Mouse (Mus musculus): ENCODE measurements at regions not wholly inside any gene's neighbourhood (a gene's known extent, or its start where the extent isn't known, plus 50 kb on each side); places are given as distances from the start of the nearest gene placed in this dataset.

DNA sequence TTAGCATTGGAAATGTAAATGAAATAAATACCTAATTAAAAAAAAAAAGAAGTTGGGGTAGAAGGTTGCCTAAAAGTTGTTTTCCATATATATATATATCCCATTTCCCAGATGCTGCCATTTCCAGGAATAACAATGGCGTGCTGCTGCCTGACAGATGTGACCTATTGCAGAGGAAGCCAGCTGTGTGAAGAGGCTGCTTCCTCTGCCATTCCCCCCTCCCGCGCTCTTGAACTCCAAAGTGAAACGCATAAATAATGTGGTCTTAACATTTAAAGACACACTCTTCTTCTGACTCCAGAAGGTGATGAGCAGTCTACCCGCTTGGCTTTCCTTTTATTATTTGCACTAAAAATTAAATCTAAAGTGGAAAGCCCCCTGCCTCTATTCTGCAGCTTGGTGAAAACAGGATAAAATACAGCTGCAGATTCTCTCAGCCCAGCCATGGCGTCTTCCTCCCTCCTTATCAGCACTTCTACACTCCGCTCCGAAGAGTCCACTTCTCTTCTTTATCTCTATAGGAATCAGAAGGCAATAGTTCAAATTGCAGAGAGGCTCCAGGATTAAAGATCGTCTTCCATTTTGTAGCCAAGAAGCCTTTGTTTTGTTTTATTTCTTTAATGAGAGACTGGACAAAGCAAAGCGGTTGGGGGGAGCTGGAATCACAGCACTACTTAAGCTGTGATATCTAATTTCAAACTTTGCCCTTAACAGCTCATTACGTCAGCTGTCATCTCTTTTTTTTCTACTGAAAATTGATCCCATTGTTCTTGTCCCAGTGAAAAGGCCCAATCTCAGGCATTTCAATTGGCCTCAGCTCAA is 385.1 kb downstream of the Rapgef2 start:
- no peak for DNase-seq

DNA sequence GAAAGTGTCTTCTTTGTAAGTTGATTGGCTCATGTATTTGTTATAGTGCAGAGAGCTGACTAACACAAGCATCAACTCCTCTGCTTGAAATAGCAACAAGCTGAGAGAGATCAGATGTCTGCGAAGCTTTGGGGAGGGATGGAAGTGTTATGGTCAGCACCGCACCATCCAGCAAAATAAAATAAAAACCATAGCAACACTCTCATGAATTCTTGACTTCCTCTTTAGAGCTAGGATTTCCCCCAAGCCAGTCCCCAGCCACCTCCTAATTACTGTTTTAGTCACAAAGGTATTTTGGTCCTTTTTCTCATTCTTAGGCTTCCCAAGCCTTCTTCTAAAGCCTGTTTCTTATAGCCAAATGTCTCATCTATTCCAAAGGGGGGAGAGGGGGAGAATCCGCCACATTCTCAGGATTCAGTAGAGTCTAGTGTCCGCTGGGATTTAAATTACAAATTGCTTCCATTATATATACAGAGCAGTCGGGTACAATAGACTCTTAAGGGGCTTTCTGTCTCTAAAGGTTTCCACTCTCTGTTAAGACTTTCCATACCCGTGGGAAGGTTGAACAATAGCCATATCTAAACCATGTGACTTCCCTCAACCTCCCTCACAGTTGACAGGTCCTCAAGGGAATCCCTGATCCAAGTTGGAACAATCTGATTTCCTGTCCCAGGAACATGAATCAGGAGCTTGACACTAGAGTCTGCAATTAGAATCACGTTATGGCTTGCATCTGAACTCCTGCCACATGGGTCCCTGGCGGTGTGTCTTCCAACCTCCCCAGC is 386.7 kb downstream of the Rapgef2 start:
- DNase-seq: no peak

- DNase-seq: no peak
Observed at GRCm38 (mm10) chr3:78889326-78889725, 397.0 kb downstream of the Rapgef2 start.

DNA sequence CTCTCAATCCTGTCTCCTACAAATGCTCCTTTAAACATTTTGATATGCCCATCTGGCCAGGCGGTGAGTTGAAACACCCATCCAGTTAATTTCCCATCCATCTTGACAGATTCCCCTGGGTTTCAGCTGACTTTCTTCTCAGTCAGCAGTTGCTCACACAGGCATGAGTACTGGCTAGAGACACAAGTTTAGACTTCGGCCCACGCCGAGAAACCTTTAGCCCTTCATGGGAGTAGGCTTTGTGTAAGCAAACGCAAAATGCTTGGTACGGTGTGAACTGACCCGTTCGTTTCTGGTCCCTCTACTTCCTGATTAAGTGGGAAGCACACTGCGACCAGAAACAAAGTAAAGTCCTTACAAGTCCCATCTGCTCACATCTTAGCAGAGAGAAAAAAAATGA is 401.6 kb downstream of the Rapgef2 start:
- no peak for DNase-seq

GRCm38 (mm10) chr3:78884029-78884428 is 402.3 kb downstream of the Rapgef2 start:
- DNase-seq: no peak

GRCm38 (mm10) chr3:78880072-78880471 is 406.2 kb downstream of the Rapgef2 start:
- DNase-seq: no peak

DNA sequence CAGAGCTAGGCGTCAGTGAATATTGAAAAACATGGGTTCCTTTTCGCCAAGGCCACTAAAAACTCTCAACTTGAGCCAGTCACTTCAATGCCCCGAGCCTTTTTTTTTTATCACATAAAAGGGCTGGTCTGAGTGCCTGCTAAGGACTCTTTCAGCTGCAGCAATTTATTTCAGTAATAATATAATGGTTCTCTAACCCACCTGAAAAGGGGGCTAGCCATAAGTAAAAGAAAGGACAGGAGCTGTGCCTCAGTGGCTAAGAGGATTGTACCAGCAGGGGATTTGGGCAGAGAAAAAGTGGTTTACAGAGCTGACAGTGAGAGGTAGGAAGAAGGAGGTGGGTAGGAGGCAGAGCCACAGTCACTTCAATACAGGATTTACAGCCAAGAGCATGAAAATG is 409.0 kb downstream of the Rapgef2 start:
- DNase-seq: no peak

- no peak for DNase-seq
Observed at GRCm38 (mm10) chr3:78866896-78867295, 419.4 kb downstream of the Rapgef2 start.

GRCm38 (mm10) chr3:78866083-78866726 is 420.1 kb downstream of the Rapgef2 start:
- DNase-seq: no peak

DNA sequence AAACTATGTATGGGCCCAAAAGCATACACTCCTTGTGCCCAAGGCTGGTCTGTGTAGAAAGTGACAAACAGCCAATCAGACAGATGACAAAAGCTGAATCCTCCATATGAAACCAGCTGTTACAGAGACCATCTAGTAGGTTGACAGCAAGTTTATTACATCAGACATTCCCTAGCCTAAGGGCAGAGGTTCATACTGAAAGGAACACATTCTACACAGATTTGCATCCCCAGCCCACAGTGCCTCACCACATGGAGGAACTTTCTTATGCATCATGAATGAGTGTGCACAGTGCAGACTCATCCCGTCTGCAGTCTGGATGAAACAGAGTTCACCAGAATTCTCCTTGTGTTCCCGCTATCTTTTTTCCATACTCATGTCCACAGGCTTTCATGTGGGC is 423.3 kb downstream of the Rapgef2 start:
- DNase-seq: no peak

GRCm38 (mm10) chr3:78846617-78847318 is 439.5 kb downstream of the Rapgef2 start:
- DNase-seq: no peak

DNA sequence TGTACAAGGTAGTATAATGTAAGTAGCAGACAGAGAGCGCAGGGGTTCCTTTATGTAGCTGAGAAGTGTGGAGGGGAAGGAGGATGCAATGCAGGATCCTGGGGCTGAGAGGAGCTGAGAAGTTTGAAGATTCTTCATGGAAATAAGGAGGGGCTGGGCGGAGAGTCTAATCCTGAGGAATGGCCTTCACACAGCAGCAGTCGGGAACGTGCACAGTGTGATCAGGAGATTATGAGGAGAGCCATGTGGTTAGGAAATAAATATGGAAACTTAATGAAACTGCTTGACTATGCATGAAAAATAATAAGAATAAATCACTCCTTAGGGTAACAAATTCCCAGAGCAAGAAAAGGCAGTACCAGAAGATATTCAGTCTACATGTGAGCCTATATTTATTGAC is 445.1 kb downstream of the Rapgef2 start:
- no peak for DNase-seq

DNA sequence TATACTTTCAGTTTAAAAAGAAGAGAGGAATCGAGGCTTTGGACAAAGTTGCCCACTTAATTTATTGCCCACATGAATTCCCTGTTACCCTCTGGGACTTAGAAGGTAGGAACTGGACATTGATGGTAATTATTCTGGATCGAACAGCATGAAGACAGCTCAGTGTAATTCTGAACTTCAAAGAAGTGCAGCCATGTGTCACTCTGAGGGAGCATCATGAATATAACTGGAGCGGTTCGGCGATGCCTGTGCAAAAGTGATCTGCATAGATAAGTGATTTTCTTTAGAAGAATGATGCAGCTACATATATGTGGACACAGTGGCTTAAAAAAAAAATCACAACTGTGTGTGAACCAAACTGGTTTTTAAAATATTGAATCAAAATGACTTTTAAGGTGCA is 449.5 kb downstream of the Rapgef2 start:
- no peak for DNase-seq

DNA sequence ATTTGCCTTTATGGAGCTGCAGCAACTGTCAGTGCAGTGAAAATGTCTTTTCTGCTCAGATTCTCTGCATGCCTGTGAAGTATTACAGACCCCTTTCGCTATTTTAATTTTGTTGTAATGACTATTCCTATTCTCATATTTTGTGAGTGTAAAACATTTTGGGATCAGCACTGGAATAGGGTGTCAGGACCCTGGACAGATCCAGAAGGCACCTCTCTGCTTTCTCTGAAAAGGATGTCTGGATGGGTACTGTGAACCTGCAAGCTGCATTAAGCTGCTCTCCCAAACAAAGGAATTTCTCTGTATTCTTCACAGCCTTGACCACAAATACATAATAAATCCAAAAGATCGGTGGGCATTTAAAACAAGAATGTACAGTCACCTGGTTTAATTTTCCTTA is 460.8 kb downstream of the Rapgef2 start:
- DNase-seq: no peak

DNA sequence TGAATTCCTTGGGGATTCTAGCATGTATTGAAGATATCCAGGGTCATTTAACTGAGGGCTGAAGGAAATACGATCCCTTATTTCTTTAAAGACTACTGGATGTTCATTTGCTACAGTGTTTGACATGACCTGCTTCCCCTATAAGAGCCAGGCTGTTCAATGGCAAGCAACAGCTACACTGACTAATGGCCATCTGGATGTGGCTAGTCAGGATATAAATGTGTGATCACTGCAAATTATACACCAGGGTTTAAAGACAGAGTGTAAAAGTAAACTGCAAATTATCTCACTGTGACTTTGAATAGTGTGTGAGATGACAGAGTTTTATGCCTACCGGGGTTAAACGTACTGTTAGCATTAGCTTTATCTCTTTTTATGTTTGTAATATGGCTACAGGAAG is 473.9 kb downstream of the Rapgef2 start:
- DNase-seq: no peak

DNA sequence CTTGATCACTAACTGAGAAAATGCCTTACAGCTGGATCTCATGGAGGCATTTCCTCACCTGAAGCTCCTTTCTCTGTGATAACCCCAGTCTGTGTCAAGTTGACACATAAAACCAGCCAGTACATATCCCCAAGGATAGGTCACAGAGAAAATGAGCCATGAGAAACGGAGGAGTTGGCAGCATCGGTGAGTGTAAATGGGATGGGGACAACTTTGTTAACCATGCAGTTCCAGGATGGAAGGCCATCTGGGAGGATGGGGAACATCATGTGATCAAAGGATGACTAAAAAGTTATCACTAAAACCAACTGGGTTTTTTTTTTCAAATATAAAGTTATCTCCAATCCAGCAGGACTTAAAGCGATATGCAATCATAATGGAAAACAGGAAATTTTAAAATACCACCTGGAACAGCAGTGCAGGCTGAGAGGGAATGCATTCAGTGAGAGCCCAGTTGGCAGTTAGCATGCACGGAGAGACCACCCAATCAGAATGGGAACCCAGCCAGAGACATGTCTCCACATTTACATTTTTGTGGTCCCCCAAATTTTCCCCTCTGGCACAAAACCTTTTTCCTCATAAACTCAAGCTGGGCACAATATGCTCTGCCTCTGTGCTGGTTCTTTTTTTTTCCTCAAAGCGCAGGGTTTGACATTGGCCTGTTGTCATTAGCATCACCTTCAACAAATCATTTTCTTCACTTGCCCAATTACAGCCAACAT is 475.7 kb downstream of the Rapgef2 start:
- DNase-seq: no peak

GRCm38 (mm10) chr3:78803176-78803575 is 483.1 kb downstream of the Rapgef2 start:
- DNase-seq: no peak

DNA sequence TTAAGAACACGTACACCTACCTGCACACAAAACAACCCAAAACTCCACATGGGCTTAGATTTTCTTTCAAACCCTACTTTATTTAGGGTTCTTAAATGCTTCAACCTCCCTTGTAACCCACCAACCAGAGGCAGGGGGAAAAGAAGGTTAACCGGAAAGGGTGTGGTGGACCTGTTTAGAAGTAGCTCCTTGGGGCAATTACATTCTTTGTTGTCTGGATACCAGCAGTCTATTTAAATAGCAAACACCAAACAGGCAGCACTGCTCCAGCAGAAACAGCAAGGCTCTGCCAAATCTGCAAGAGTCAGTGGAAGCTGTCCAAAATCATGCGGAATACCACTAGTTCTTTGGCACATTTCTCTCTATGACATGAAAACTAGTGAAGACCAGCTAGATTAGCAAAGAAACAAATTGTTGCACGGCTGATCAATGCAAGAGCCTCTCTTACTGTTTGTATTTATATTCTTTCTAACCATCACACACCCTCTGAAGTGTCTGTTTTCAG is 490.3 kb downstream of the Rapgef2 start:
- DNase-seq: no peak

DNA sequence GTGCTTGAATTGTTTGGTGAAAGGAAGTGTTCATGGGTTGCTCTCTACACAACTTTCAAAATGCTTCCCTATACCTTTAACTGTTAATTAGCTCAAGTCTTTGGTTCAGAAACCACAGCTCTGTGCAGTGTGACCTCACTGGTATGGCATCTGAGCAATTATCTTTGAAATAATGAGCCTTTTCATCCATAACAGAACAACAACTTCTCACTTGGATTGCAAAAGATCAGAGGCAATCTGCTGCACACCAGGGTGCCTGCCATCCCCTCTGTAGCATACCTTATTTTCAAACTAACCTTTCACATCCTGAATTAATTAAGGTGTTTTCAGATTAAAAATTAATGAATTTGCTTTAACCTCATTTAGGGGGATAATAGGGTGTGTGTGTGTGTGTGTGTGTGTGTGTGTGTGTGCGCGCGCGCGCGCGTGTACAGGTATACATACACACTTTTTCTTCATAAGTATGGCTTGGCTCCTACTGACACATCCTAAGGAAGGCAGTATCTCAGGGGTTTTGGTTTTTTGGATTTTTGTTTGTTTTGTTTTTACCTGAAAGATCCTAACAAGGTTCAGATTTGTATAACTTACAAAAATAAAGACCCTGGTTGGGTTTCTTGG is 493.8 kb downstream of the Rapgef2 start:
- DNase-seq: no peak

- DNase-seq: no peak
Observed at GRCm38 (mm10) chr3:78782766-78783165, 503.6 kb downstream of the Rapgef2 start.

GRCm38 (mm10) chr3:78755686-78756476 is 530.4 kb downstream of the Rapgef2 start:
- no peak for DNase-seq

Data from thymus, postnatal 4 days (tissue).